In genomic region chr12:101084237-101084636, GRCm38 (mm10) we compare ENCODE assay signal across 8 mouse cellular contexts. TPM values are rescaled to one million over a fixed set of nuclear protein-coding genes. Genes with fewer than 3 reads are reported as not detected.
A peak's percentile ranks its signal among the peaks of the same experiment; 100 is the strongest.
DNase-seq lines count a peak whose midpoint lies in the region; ATAC-seq and TF ChIP-seq lines count a peak whose summit lies in the region.

No protein-coding gene starts in this region.

- no peak for DNase-seq in heart, adult 18-20 months
- peak; percentile 37 for DNase-seq in forebrain, embryonic 14.5 days (ENCODE audit: low spot score)
- no peak for DNase-seq in right cerebral cortex, adult 18-20 months
- DNase-seq in thymus, postnatal 25 days, result no peak
- no peak for DNase-seq in right cerebral cortex, postnatal 14 days

- peak overlapping the region; percentile 78 for H3K4me2 ChIP-seq in heart, embryonic 11.5 days
- peak overlapping the region; percentile 75 for H3K4me2 ChIP-seq in forebrain, embryonic 14.5 days (ENCODE audit: low read length)

- 20% methylated on average over 4 of the region's 4 CpGs for WGBS in heart, embryonic 11.5 days (ENCODE audit: insufficient replicate concordance)
- 9% methylated on average over 4 of the region's 4 CpGs for WGBS in forebrain, embryonic 14.5 days
- WGBS in macrophage (ENCODE audit: missing documents), result 10% methylated on average over 4 of the region's 4 CpGs

- no peak for TF ChIP-seq EP300 in ES-Bruce4 (IDR thresholded peaks at IDR 0.05; ENCODE audit: insufficient read depth, low read depth, low read length)

- no peak for TF ChIP-seq CTCF in ES-Bruce4 (IDR thresholded peaks at IDR 0.05; ENCODE audit: low read depth, low read length)

- H3K79me2 ChIP-seq in macrophage (ENCODE audit: inconsistent target), result peaks cover 39% of the 10 kb centered on the region

- no peaks in the 10 kb centered on the region for H3K9me3 ChIP-seq in heart, embryonic 11.5 days (replicated peaks; ENCODE audit: control insufficient read depth, low read length)
- H3K9me3 ChIP-seq in ES-Bruce4 (replicated peaks; ENCODE audit: control insufficient read depth, insufficient read depth, low read length, poor library complexity, severe bottlenecking), result no peaks in the 10 kb centered on the region
- H3K9me3 ChIP-seq in forebrain, embryonic 14.5 days (replicated peaks; ENCODE audit: control insufficient read depth, low read length), result no peaks in the 10 kb centered on the region

- TF ChIP-seq POLR2A in ES-Bruce4 (IDR thresholded peaks at IDR 0.05; ENCODE audit: insufficient read depth, low read length), result no peak

- H3K9ac ChIP-seq in heart, embryonic 11.5 days (ENCODE audit: low read depth, low read length), result peak overlapping the region; percentile 99
- H3K9ac ChIP-seq in ES-Bruce4 (ENCODE audit: low read depth, poor library complexity, severe bottlenecking), result peak overlapping the region; percentile 94
- peak overlapping the region; percentile 97 for H3K9ac ChIP-seq in forebrain, embryonic 14.5 days (ENCODE audit: low read length)

- no peaks in the 10 kb centered on the region for H3K27me3 ChIP-seq in heart, embryonic 11.5 days (ENCODE audit: control insufficient read depth, insufficient read depth, low read length)
- no peaks in the 10 kb centered on the region for H3K27me3 ChIP-seq in ES-Bruce4 (ENCODE audit: control insufficient read depth, insufficient read depth, low read length, poor library complexity, severe bottlenecking)
- no peaks in the 10 kb centered on the region for H3K27me3 ChIP-seq in forebrain, embryonic 14.5 days (replicated peaks; ENCODE audit: control insufficient read depth, insufficient read depth, low read length)

- no peak for ATAC-seq in heart, embryonic 11.5 days (replicated peaks; ENCODE audit: insufficient number of reproducible peaks, low FRiP score, low TSS enrichment)
- ATAC-seq in forebrain, embryonic 14.5 days, result no peak

- no peaks in the 10 kb centered on the region for H3K36me3 ChIP-seq in heart, embryonic 11.5 days (ENCODE audit: control insufficient read depth, insufficient read depth, low read length)
- H3K36me3 ChIP-seq in ES-Bruce4 (ENCODE audit: control insufficient read depth, insufficient read depth, low read length, poor library complexity, severe bottlenecking), result peaks cover 16% of the 10 kb centered on the region
- peaks cover 8% of the 10 kb centered on the region; the same call in 1 of the 2 replicates for H3K36me3 ChIP-seq in forebrain, embryonic 14.5 days (ENCODE audit: control insufficient read depth, insufficient read depth, low read length)
- H3K36me3 ChIP-seq in macrophage (ENCODE audit: inconsistent target), result no peaks in the 10 kb centered on the region

- H3K4me1 ChIP-seq in heart, embryonic 11.5 days (ENCODE audit: control insufficient read depth, insufficient read depth, low read length), result peaks cover 10% of the 10 kb centered on the region; the same call in 1 of the 2 replicates
- H3K4me1 ChIP-seq in ES-Bruce4 (ENCODE audit: control insufficient read depth, insufficient read depth, low read length), result no peaks in the 10 kb centered on the region
- peaks cover 3% of the 10 kb centered on the region; the same call in 1 of the 2 replicates for H3K4me1 ChIP-seq in forebrain, embryonic 14.5 days (ENCODE audit: control insufficient read depth, insufficient read depth, low read length)

- peak overlapping the region; percentile 100 for H3K4me3 ChIP-seq in heart, embryonic 11.5 days (ENCODE audit: low read depth, low read length)
- H3K4me3 ChIP-seq in ES-Bruce4 (ENCODE audit: low read depth, low read length) (peak overlapping the region; percentile 93), macrophage (ENCODE audit: inconsistent target) (peak overlapping the region; percentile 69)
- H3K4me3 ChIP-seq in forebrain, embryonic 14.5 days (ENCODE audit: low read depth, low read length), result peak overlapping the region; percentile 100

- H3K27ac ChIP-seq in heart, embryonic 11.5 days (ENCODE audit: low read depth, low read length), result peak overlapping the region; percentile 99
- H3K27ac ChIP-seq in ES-Bruce4 (ENCODE audit: insufficient read depth, low read length) (0 out of 2 replicates have a peak overlapping the region, but pooled peaks have one; percentile 78), macrophage (peak overlapping the region; percentile 66)
- 0 out of 2 replicates have a peak overlapping the region, but pooled peaks have one; percentile 98 for H3K27ac ChIP-seq in forebrain, embryonic 14.5 days (ENCODE audit: low read depth, low read length)

RNA-seq across cellular contexts. Expression of gene Ppp4r3a, which starts 0.7 kb away (rescaled TPM):
- polyA plus RNA-seq in heart, embryonic 11.5 days (2014; fragmentation: Nextera tagmentation; extraction: Ambion mirVana), result 36.2 and 39.1 TPM in 2 replicates
- total RNA-seq in heart, adult 18-20 months (2021), result 10 to 100 TPM; 21.1 to 23.0 TPM
- polyA plus RNA-seq in ES-Bruce4 (2011; ENCODE audit: insufficient read depth, insufficient read length, low read depth, missing spikeins) (125 and 144 TPM in 2 replicates), macrophage (2018) (31.3 to 62.1 TPM (median 34.6 TPM) in 3 replicates)
- 27.5 and 35.0 TPM in 2 replicates for polyA plus RNA-seq in forebrain, embryonic 14.5 days (2014; fragmentation: Nextera tagmentation; extraction: Ambion mirVana)
- 100 to 1,000 TPM; 114 to 271 (median 211) TPM for total RNA-seq in macrophage (2018; cell fraction: chromatin; rRNA removed)
- 10 to 100 TPM; 34.5 to 57.6 (median 43.7) TPM for total RNA-seq in macrophage (2018; cell fraction: cytosol; rRNA removed)
- total RNA-seq in macrophage (2018; cell fraction: nucleus; rRNA removed), result 100 to 1,000 TPM in 25 of 26 experiments, 10 to 100 TPM in 1; 93.3 to 203 (median 140) TPM

RNA-seq across cellular contexts. Expression of gene Ccdc88c, which starts 55.4 kb away (rescaled TPM):
- polyA plus RNA-seq in heart, embryonic 11.5 days (2014; fragmentation: Nextera tagmentation; extraction: Ambion mirVana), result 2.0 and 3.1 TPM in 2 replicates
- 1 to 10 TPM; 3.6 to 4.0 TPM for total RNA-seq in heart, adult 18-20 months (2021)
- polyA plus RNA-seq in ES-Bruce4 (2011; ENCODE audit: insufficient read depth, insufficient read length, low read depth, missing spikeins), result 69.0 and 73.5 TPM in 2 replicates
- polyA plus RNA-seq in forebrain, embryonic 14.5 days (2014; fragmentation: Nextera tagmentation; extraction: Ambion mirVana), result 11.6 and 15.3 TPM in 2 replicates
- 10 to 100 TPM in 1 of 26 experiments, 1 to 10 TPM in 4, under 1 TPM in 14, not detected in 7; 0.09 to 10.4 (median 0.37) TPM for total RNA-seq in macrophage (2018; cell fraction: chromatin; rRNA removed)
- total RNA-seq in macrophage (2018; cell fraction: cytosol; rRNA removed), result under 1 TPM in 25 of 26 experiments, not detected in 1; under 0.01 to 0.90 (median 0.10) TPM
- total RNA-seq in macrophage (2018; cell fraction: nucleus; rRNA removed), result 1 to 10 TPM in 5 of 26 experiments, under 1 TPM in 20, not detected in 1; 0.10 to 8.3 (median 0.56) TPM
- polyA plus RNA-seq in macrophage (2018), result 0.21 to 1.5 TPM (median 0.47 TPM) in 3 replicates
